Mouse (Mus musculus): ENCODE measurements around the gene Ulk2. TPM values are rescaled to one million over a fixed set of nuclear protein-coding genes. Genes with fewer than 3 reads are reported as not detected.

The Ulk2 gene
- polyA plus RNA-seq, 1 experiment = 66.4 TPM

GRCm38 (mm10) chr11:61774551-61775149 lies 80.2 kb downstream of the Ulk2 start:
- H3K4me3 ChIP-seq (ENCODE audit: insufficient read depth, low read length) = no peak overlapping the region
- TF ChIP-seq POLR2A (IDR thresholded peaks at IDR 0.05; ENCODE audit: extremely low read depth, insufficient read depth, low read length) (no peak), CTCF (IDR thresholded peaks at IDR 0.05; ENCODE audit: extremely low read depth, insufficient read depth, low read length) (no peak)
- H3K27ac ChIP-seq (ENCODE audit: insufficient read depth, low read length) = no peak overlapping the region
- H3K4me1 ChIP-seq (ENCODE audit: control insufficient read depth, insufficient read depth, low read length) = no peaks in the 10 kb centered on the region

DNA sequence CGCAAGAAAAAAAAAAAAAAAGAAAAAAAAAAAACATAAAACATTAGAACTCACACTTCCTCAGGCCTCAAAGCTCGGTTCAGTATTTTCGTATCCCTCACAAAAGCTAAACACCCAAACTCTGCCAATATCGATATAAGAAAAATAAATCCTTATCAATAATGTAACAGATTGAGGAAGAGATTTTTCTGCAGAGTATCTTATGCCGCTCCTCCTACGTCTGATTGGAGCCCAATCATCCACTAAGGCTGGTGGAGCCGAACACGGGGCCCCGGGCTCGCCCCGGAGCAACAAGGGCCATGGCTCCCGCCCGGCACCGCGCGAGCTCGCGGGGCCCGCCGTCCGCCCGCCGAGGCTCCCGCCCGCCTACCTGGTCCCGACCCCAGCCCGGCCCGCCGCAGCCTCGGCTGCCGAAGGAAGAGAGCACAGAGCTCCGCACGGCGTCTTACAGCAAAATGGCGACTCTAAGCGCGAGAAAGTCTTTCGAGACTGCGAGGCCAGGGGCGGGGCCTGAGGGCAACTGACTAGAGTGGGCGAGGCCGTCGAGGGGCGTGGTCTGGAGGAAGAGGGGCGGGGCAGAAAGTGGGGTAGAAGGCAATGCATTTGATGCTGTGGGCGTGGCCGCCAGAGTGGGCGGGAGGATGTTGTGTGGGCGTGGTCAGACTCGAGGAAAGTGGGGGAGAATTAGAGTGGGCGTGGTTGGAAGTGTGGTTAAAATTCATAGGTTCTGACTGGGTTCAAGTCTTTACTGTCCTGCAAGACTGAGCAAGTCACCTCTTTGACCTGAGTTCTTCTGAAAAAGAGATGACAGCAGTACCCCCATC lies 93.1 kb downstream of the Ulk2 start, which contains the start of gene Prpsap2:
Gene Prpsap2 (minus strand): TSS at position 505 of the 824 bp plus-strand sequence.
- Histone ChIP-seq H3K4me3 (ENCODE audit: insufficient read depth, low read length) (peak within 1 kb of the TSS; percentile 25), H3K4me1 (ENCODE audit: control insufficient read depth, insufficient read depth, low read length) (no peaks in the 10 kb centered on the region; the same call in none of the 2 replicates), H3K27ac (ENCODE audit: insufficient read depth, low read length) (no peak within 1 kb of the TSS)
- no peak for TF ChIP-seq CTCF (IDR thresholded peaks at IDR 0.05; ENCODE audit: extremely low read depth, insufficient read depth, low read length)
- TF ChIP-seq POLR2A (IDR thresholded peaks at IDR 0.05; ENCODE audit: extremely low read depth, insufficient read depth, low read length) = peak; percentile 86

DNA sequence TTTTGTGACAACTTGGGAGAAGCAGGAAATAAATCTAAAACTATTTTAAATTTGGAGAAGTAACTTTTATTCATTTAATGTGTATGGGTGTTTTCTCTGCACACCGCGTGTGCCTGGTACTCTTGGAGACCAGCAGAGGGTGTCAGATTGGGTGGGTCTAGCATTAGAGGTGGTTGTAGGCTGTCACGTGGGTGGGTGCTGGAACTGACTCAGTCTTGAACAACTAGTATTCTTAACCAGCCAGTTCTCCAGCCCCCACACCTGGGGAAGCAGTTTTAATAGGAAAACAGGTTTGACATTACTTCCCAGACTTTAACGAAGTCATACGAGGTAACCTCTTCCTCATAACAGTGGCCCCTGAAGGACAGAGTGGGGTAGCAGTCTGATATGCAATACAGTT lies 94.4 kb downstream of the Ulk2 start:
- TF ChIP-seq POLR2A (IDR thresholded peaks at IDR 0.05; ENCODE audit: extremely low read depth, insufficient read depth, low read length) (no peak), CTCF (IDR thresholded peaks at IDR 0.05; ENCODE audit: extremely low read depth, insufficient read depth, low read length) (0 out of 2 replicates have a peak, but pooled peaks have one; percentile 12)
- Histone ChIP-seq H3K27ac (ENCODE audit: insufficient read depth, low read length) (no peak overlapping the region), H3K4me1 (ENCODE audit: control insufficient read depth, insufficient read depth, low read length) (no peaks in the 10 kb centered on the region; the same call in none of the 2 replicates), H3K4me3 (ENCODE audit: insufficient read depth, low read length) (peak overlapping the region; percentile 25; the same call in 1 of the 2 replicates)

GRCm38 (mm10) chr11:61757151-61757550 lies 97.7 kb downstream of the Ulk2 start:
- H3K27ac ChIP-seq (ENCODE audit: insufficient read depth, low read length) = no peak overlapping the region
- H3K4me1 ChIP-seq (ENCODE audit: control insufficient read depth, insufficient read depth, low read length) = no peaks in the 10 kb centered on the region; the same call in none of the 2 replicates
- TF ChIP-seq CTCF (IDR thresholded peaks at IDR 0.05; ENCODE audit: extremely low read depth, insufficient read depth, low read length) (no peak), POLR2A (IDR thresholded peaks at IDR 0.05; ENCODE audit: extremely low read depth, insufficient read depth, low read length) (no peak)
- H3K4me3 ChIP-seq (ENCODE audit: insufficient read depth, low read length) = no peak overlapping the region

GRCm38 (mm10) chr11:61751612-61752011 lies 103.3 kb downstream of the Ulk2 start:
- Histone ChIP-seq H3K4me1 (ENCODE audit: control insufficient read depth, insufficient read depth, low read length) (no peaks in the 10 kb centered on the region), H3K27ac (ENCODE audit: insufficient read depth, low read length) (no peak overlapping the region), H3K4me3 (ENCODE audit: insufficient read depth, low read length) (no peak overlapping the region)
- TF ChIP-seq CTCF (IDR thresholded peaks at IDR 0.05; ENCODE audit: extremely low read depth, insufficient read depth, low read length) = peak; percentile 51
- no peak for TF ChIP-seq POLR2A (IDR thresholded peaks at IDR 0.05; ENCODE audit: extremely low read depth, insufficient read depth, low read length)

- peaks cover 2% of the 10 kb centered on the region; the same call in 1 of the 2 replicates for H3K4me1 ChIP-seq (ENCODE audit: control insufficient read depth, insufficient read depth, low read length)
- no peak for TF ChIP-seq POLR2A (IDR thresholded peaks at IDR 0.05; ENCODE audit: extremely low read depth, insufficient read depth, low read length)
- no peak for TF ChIP-seq CTCF (IDR thresholded peaks at IDR 0.05; ENCODE audit: extremely low read depth, insufficient read depth, low read length)
- H3K27ac ChIP-seq (ENCODE audit: insufficient read depth, low read length) = no peak overlapping the region
- no peak overlapping the region for H3K4me3 ChIP-seq (ENCODE audit: insufficient read depth, low read length)
Observed at GRCm38 (mm10) chr11:61747161-61747560, 107.7 kb downstream of the Ulk2 start.

DNA sequence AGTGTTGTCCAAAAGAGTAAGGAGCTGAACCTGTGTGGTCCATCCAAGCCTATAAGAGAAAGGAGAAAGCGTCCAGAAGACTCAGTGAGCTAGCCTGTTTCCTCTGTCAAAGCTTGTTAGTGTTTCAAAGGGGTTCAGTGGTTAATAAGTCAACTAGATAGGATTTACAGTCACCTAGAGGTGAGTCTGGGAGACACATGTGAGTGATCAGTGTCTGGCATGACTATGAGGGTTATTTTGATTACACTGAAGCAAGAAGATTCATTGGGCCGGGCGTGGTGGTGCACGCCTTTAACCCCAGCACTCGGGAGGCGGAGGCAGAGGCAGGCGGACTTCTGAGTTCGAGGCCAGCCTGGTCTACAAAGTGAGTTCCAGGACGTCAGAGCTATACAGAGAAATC lies 109.1 kb downstream of the Ulk2 start:
- TF ChIP-seq POLR2A (IDR thresholded peaks at IDR 0.05; ENCODE audit: extremely low read depth, insufficient read depth, low read length) (no peak), CTCF (IDR thresholded peaks at IDR 0.05; ENCODE audit: extremely low read depth, insufficient read depth, low read length) (no peak)
- H3K4me3 ChIP-seq (ENCODE audit: insufficient read depth, low read length) = no peak overlapping the region
- H3K27ac ChIP-seq (ENCODE audit: insufficient read depth, low read length) = no peak overlapping the region
- H3K4me1 ChIP-seq (ENCODE audit: control insufficient read depth, insufficient read depth, low read length) = peaks cover 2% of the 10 kb centered on the region; the same call in 1 of the 2 replicates

DNA sequence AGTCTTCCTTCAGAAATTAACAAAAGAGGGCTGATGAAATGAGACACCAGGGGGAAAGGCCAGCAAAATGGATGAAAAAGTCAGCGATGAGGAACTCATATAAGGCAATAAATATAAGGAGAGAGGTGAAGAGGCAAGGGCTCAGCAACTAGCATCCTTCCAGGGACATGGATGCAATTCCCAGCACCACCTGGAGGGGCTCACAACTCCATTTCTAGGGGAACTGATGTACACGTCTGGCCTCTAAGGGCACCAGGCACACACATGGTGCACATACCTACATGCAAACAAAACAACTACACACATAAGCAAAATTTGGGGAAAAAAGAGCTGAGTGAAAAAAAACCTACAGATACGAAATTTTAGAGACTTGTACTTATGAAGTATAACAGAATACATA lies 110.4 kb downstream of the Ulk2 start:
- Histone ChIP-seq H3K4me3 (ENCODE audit: insufficient read depth, low read length) (no peak overlapping the region), H3K27ac (ENCODE audit: insufficient read depth, low read length) (no peak overlapping the region), H3K4me1 (ENCODE audit: control insufficient read depth, insufficient read depth, low read length) (peaks cover 2% of the 10 kb centered on the region; the same call in 1 of the 2 replicates)
- TF ChIP-seq POLR2A (IDR thresholded peaks at IDR 0.05; ENCODE audit: extremely low read depth, insufficient read depth, low read length) = no peak
- TF ChIP-seq CTCF (IDR thresholded peaks at IDR 0.05; ENCODE audit: extremely low read depth, insufficient read depth, low read length) = 0 out of 2 replicates have a peak, but pooled peaks have one; percentile 3

GRCm38 (mm10) chr11:61743768-61744167 lies 111.1 kb downstream of the Ulk2 start:
- Histone ChIP-seq H3K27ac (ENCODE audit: insufficient read depth, low read length) (no peak overlapping the region), H3K4me1 (ENCODE audit: control insufficient read depth, insufficient read depth, low read length) (peaks cover 2% of the 10 kb centered on the region; the same call in 1 of the 2 replicates), H3K4me3 (ENCODE audit: insufficient read depth, low read length) (no peak overlapping the region)
- no peak for TF ChIP-seq CTCF (IDR thresholded peaks at IDR 0.05; ENCODE audit: extremely low read depth, insufficient read depth, low read length)
- no peak for TF ChIP-seq POLR2A (IDR thresholded peaks at IDR 0.05; ENCODE audit: extremely low read depth, insufficient read depth, low read length)
